Mouse (Mus musculus) lung, postnatal 14 days (tissue): ENCODE data around the gene Pdzk1ip1.

Experiments used
- DNase-seq: peaks from one replicate; pipeline ENCODE4 v3.0.0; 2021

Gene Pdzk1ip1

DNA sequence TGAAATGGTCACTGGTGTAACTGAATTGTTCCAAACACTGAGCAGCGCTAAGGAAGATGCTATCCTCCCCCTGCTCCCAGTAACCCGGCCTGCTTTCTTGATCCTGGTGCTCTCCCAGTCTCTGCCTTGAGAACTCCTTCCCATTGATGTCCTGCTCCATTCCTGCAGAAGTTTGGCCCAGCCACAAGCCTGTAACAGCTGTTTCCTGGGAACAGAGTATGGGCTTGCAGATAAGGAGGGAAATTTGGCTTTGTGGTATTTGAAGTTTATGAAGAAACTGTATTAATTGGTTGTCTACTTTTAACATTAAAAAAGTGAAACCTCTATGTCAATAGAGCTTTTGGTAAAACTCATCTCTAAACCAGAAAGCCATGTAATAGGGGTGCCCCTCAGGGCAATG, 35.0 kb downstream of the Pdzk1ip1 start:
- no peak for DNase-seq

DNA sequence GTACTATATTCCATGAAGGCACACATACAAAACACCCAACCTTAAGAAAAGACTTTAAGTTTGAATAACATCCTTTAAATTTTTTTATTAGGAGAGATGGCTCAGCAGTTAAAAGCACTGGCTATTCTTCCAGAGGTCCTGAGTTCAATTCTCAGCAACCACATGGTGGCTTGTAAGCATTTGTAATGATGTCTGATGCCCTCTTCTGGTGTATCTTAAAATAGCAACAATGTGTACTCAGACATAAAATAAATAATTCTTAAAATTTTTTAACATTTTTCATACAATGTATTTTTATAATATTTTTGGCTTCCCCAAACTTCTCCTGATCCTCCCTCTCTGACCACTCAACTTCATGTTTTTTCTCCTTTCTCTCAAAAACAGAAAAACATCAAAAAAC, 36.2 kb downstream of the Pdzk1ip1 start:
- DNase-seq: no peak

- DNase-seq: no peak
These were observed 44.6 kb downstream of the Pdzk1ip1 start for GRCm38 (mm10) chr4:115133085-115133484.

GRCm38 (mm10) chr4:115133621-115134295, 45.2 kb downstream of the Pdzk1ip1 start, which contains the start of gene Cyp4x1:
Gene Cyp4x1 (minus strand): TSS chr4:115134281.
- DNase-seq: no peak

DNA sequence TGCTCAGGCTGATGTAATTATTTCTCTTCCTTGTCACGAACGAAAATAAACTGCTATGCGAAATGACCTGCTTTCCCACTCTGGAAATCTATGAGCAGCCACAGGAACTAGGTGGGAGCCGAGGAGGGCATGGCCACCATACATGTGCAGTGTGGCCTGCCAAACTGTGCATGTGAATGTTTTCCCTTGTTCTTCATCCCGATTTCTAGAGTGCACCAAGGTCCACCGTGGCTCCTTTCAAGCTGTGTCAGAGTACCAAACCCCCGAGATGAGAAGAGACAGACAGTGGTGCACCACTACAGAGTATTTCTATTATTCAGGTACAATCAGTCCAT, 45.8 kb downstream of the Pdzk1ip1 start:
- no peak for DNase-seq
